Mouse (Mus musculus): ENCODE measurements at regions not wholly inside any gene's neighbourhood (a gene's known extent, or its start where the extent isn't known, plus 50 kb on each side); places are given as distances from the start of the nearest gene placed in this dataset.

- no peak for TF ChIP-seq CTCF (IDR thresholded peaks at IDR 0.05; ENCODE audit: control insufficient read depth, insufficient read depth, insufficient replicate concordance, low read depth, low read length)
- no peak for TF ChIP-seq POLR2A (IDR thresholded peaks at IDR 0.05; ENCODE audit: control insufficient read depth, low read depth, low read length)
Observed at GRCm38 (mm10) chr2:75773431-75773830, 58.5 kb upstream of the Agps start.
